Mouse (Mus musculus): Measurements from ENCODE around the gene Mast3.
A peak's percentile ranks its signal among the peaks of the same experiment; 100 is the strongest.

Gene Mast3

DNA sequence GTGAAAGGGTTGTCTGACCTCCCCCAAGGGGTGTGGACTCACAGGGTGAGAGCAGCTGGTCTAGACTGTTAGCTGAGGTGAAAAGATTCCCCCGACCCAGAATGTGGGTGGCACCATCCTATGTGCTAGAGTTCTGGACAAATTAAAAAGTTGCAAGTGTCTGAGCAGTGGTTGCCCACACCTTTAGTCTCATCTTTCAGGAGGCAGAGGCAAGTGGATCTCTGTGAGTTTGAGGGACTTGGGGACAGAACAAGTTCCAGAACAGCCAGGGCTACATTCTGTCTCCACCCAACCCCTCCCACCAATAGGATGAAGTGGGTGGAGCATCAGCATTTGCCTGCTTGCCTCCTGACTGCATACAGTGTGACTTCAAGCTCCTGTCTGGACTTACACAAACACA lies 42.7 kb downstream of the Mast3 start:
- DNase-seq (ENCODE audit: low read depth, low spot score), result no peak

DNA sequence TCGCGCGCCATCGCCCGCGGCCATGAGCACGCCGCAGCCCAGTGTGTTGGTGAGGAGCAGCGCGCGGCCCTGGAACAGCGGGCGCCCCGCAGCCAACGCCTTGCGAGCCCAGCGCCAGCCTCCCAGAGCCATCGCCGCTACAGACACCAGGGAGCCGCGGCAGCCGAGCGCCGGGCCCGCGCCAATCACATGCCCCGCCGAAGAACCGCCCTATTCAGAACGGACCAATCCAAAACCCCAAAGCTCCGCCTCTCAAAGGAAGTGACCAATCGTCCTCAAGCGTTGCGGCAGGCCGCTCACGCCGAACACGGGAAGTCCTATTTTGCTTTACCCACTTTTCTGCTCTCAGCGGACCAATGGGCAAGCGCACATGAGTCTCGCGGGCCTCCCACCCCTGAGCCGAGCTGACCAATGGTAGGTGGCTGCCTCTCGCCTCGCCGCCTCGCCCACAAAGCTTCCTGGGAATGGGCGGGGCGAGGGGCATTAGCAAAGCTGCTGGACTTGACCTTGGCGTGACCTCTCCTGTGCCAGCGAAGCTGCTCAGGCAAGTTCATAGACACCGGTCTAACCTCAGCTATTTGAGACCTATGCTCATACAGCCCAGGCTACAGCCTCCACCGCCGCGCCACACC lies 44.0 kb downstream of the Mast3 start, which contains the start of gene Mpv17l2:
Gene Mpv17l2, minus strand, starts transcription at position 172 of the 632 bp plus-strand sequence.
- DNase-seq (ENCODE audit: low read depth, low spot score), result peak; percentile 99

DNA sequence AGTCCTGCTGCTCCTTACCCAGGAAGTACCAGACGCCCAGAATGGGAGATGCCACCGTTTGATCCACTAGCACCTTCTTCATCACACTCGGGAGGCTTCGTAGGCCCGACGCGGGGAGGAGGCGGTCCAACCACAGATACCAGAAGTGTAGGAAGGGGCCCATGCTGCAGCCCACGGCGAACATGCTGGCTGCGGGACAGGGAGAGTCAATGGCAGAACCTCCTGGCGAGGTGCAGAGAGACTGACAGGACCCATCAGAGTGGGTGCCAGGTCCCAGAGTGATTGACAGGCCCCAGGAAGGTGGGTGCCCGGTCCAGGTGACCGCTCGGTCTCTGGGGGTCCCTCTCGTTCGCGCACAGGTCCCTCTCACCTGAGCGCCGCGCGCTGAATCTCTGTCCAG lies 44.5 kb downstream of the Mast3 start:
- DNase-seq (ENCODE audit: low read depth, low spot score), result no peak

DNA sequence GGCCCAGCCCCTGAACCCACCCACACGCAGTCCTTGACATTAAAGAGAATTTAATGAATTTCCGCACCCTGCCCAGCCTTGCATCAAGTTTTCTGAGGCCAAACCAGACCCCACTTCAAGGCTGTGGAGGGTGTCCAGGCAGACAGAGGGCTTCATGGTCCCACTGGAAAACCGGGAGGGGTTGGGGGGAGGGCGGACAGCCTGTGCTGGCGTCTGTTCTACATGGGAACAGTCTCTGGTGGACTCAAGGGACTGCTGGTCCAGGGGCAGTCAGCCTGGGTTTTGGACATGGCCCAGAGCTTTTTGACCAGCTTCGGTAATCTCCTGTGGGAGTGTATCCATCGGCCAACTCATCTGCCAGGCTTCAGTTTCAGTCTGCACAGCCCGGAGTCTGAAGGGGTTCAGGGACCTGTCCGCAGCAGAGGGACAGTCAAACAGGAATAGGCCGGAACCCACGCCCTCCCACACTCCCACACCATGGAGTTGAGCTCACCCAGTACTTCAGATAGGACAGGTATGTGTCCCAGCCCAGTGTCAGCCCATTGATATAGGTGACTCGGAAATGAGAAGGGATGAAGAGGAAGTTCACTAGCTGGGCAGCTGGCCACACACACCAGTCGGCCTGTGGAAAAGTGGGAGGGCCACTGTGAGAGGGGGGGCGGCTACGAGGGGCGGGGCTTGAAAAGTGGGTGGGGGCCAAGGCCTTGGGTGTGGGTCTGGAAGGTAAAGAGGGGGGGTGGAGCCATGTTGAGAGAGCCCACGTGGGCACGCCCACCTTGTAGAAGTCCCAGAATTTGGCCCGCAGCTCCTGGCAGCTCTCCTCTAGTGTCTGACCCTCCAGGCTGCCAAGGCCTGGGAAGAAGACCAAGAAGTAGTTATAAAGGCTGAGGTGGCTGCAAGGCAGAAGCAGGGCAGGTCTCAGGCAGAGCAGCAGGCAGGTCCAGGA lies 46.0 kb downstream of the Mast3 start:
- no peak for DNase-seq (ENCODE audit: low read depth, low spot score)

DNA sequence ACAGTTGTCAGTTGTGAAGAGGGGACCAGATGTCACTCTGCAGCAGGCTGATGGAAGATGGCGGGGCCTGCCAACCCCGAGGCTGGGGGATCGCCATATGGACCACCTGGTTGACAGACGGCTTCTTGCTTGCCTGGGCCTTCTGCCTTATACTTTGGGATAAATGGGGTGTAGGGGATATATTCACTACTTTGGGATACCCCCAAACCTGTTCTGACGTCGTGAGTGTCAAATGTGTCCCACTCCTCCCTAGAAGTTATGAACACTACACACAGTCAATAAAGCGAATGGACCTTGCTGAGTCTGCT lies 46.6 kb downstream of the Mast3 start:
- DNase-seq (ENCODE audit: low read depth, low spot score), result no peak

DNA sequence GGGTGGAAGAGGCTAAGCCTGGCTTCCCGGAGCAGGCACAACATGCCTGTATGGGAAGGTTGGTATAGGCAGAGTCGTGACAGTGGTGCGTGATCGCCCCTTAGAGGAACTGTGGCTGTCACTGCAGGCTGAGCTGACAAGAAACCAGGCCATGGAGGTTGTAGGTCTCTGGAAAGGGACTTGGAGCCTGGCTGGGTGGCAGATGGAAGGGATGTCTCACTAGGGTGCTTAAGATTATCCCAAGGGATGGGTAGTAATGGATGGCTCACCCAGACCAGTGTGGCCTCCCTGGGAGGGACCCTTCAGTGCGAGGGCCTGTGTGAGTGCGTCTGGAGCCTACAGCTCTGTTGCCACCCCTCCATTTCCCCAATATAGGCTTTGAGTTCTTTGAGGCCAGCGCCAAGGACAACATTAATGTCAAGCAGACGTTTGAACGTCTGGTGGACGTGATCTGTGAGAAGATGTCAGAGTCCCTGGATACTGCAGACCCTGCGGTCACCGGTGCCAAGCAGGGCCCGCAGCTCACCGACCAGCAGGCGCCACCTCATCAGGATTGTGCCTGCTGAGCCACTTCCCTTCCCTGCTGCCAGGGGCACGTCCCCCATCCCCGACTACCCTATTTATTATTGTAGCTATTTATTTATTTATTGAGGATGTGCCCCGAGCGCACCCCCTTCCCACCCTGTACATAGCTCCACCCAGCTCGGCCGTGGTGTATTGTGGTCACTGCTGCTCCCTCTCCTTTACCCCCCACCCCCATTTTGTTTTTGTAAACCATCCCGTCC lies 47.1 kb downstream of the Mast3 start:
- no peak for DNase-seq (ENCODE audit: low read depth, low spot score)

DNA sequence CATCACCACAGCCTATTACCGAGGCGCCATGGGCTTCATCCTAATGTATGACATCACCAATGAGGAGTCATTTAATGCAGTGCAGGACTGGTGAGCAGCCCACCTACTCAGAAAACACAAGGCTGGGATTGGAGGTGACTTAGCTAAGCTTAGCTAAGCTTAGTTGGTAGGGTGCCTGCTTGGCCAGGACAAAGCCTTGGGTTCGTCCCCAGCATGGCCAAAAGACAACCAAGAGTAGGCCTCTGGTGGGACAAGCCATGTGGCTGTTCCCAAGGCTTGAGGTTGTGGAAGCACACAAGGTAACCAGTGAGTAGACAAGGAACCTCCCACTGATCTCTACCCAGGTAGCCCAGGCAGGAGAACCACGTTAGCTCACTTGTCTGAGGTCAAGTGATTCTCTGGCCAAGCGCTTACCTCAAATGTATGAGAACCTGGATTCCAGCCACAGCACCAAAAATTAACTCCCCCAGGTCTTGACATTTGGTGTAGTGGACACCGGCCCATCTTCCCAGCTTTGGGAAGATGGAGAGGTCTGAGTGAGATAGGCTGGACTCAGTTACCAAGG lies 48.3 kb downstream of the Mast3 start:
- no peak for DNase-seq (ENCODE audit: low read depth, low spot score)

DNA sequence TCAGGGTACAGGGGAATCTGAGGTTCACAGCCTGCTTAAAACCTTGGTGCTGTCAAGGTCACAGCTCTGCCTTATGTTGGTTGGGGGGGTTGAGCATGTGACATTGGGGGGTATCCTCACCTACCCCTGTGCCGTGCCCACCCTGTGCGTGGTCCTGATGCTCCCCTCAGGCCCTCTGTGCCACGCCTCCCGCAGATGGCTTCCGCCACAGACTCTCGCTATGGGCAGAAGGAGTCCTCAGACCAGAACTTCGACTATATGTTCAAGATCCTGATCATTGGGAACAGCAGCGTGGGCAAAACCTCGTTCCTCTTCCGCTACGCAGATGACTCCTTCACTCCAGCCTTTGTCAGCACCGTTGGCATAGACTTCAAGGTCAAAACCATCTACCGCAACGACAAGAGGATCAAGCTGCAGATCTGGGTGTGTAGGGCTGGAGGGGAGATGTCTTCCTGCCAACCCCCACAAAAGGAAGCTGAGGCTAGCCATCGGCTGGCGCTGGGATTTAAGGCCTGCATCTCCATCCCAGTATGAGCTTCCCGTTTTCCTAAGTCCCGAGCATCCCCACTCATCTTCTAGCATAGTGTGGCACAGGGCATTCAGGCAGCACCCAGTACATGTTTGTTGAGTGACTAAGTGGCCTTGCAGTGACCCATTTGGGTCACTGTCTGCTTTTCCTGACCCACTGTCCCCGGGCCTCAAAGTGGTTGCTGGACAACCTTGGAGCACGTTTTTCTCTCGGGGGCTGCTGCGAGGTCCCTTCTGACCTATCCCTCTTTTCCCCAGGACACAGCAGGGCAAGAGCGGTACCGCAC lies 49.0 kb downstream of the Mast3 start:
- DNase-seq (ENCODE audit: low read depth, low spot score), result no peak

DNA sequence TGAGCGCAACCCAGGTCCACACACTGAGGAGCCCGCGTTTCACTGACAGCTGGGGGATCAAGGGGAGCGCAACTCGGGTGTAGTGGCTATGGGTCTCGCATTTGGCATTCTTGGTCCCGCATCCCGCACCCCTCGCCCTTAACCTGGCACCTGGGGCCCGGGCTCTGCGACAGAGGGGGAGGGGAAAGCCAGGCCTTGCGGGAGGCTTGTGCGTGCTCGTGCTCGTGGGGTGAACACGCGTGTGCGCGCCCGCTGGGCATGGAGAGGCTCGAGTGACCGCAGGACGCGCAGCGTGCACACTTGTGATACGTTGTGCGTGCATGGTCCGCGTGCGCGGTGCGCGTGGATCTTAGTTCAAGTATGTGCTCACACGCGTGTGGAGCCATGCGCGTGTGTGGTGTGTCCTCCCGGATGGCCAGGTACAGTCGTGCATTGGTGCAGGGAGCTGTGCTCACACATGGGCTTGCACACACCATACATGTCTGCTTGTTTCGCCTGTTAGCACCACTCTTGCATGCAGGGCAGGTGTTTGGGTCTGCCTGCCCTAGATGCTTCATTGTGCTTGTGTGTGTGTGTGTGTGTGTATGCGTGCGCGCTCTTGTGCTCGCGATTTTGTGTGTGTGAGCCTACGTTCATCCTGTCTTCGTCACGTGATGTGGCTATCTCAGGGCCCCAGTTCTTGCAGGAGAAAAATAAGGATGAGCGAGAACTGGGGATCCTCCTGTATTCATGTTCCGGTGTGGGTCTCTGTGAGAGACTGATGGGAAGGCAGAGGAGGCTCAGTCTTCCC lies 49.8 kb downstream of the Mast3 start:
- no peak for DNase-seq (ENCODE audit: low read depth, low spot score)

DNA sequence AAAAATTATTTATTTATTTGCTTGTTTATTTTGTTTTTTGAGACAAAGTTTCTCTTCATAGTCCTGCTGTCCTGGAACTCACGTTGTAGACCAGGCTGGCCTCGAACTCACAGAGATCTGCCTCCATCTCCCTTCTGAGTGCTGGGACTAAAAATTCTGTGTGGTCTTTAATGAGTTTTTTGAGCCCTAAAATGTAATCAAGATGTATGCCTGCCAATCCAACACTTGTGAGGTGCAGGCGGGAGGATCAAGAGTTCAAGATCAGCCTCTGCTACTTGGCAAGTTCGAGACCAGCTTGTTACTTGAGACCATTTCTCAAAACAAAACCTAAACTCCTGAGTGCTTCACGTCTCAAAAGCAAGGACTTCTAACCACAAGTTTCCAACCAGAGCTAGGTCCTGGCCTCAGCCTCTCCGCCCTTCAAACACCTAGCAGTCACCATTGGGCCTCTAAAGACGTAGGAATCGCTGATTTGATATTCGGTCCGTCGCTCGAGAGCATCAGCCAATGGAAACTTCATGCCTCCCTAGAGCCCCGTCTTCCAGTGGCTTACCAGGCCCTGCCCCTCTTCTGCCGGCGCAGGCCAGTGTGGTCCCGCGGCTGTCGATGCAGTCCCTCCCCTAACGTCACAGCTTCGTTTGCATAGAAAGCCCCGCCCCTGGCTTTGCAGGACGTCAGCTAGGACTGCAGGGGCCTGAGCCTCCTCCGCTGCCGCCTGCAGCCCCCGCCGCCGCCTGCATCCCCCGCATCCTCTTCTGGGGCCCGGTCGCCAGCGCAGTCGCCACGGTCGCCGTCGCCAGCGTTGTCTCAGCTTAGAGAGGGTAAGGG lies 50.6 kb downstream of the Mast3 start, which contains the start of gene Rab3a:
Gene Rab3a, plus strand, starts transcription at position 637 of the 828 bp plus-strand sequence.
- peak; percentile 99 for DNase-seq (ENCODE audit: low read depth, low spot score)

DNA sequence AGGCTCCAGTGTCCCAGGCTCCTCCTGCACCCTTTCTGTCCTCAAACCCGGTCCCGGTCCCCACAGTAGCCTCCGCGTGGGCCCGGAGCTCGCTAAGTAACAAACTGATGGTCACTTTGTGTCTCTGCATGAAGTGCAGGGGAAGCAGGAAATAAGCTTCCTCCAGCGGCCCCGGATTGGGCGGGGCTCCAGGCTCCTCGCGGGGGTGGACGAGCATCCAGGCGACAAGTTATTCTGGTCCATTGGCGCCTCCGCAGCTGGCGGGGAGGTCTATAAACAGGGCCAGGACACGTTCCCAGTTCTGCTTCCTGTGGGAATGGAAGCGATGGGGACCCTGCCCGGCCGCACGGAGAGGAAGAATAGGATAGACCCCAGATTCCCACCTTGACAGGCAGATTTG lies 51.7 kb downstream of the Mast3 start:
- DNase-seq (ENCODE audit: low read depth, low spot score), result peak; percentile 79

DNA sequence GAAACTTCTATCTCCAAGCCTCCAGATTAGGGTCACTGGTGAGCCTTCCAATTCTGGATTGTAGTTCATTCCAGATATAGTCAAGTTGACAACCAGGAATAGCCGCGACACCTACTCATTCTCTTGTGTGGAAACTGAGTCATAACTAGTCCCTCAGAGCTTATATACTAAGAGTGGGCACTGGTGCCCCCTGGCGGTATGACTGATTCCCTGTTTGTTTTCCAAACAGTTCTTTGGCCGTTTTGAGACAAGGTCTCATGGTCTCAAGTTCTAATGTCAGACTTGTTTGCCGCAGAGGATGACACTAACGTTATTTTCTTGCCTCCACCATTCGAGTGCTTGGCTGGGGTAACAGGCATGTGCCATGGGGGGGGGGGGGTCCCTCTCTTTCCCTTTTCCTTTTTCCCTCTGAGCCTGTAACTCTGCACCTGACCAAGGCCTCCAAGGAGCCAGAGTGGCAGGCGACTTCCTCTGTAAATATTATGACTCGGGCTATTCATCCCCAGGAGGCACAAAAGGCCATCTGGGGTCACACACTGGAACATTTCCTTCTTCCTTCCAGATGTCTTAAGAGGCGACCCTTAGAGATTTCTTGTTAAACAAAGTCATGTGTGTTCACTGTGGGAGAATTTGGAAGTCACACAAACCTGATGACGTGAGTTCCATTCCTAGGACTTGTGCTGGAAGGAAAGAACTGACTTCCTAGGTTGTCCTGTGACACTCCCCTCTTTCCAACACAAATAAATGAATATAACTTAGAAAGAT lies 52.7 kb downstream of the Mast3 start:
- DNase-seq (ENCODE audit: low read depth, low spot score), result no peak

DNA sequence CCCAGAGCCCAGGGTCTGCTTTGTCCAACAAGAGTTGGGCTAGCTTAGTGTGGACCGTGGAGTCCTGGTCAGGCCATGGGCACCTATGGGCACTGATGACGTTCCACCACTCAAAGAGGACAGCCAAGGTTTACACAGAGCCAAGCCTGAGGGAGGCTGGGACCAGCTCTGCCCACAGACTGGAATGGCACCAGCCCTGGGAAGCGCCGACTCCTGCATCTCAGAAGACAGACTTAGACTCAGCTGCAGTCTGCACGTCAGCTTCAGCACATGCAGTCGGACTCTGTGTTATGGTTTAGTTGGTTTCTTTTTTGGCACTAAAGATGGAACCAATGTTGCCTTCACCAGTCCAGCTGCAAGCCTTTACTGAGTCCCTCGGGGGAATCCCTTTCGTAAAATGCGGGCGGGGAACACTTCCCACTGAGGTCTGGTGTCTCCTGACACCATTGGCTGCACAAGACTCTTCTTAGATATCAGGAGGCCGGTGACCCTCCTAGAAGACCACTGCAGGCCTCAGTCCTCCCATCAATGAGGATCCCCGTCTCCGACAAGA lies 54.6 kb downstream of the Mast3 start:
- DNase-seq (ENCODE audit: low read depth, low spot score), result no peak

DNA sequence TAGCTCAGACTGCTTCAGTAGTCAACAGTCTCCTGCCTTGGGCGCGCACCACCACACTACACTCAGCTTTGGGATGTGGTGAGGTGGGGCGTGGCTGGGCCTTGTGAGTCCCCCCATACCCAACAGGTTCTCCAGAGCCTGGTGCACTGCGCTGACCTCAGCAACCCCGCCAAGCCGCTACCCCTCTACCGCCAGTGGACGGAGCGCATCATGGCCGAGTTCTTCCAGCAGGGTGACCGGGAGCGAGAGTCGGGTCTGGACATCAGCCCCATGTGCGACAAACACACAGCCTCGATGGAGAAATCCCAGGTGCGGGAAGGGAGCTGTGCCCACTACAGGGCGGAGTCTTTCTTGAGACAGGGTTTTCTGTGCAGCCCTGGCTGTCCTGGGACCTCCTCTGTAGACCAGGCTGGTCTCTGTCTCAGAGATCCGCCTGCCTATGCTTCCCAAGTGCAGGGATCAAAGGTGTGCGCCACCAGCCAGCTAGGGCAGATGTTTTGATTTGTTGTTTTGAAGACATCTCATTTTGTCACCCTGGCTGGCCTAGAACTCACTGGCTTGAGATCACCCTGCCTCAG lies 55.7 kb downstream of the Mast3 start:
- no peak for DNase-seq (ENCODE audit: low read depth, low spot score)

DNA sequence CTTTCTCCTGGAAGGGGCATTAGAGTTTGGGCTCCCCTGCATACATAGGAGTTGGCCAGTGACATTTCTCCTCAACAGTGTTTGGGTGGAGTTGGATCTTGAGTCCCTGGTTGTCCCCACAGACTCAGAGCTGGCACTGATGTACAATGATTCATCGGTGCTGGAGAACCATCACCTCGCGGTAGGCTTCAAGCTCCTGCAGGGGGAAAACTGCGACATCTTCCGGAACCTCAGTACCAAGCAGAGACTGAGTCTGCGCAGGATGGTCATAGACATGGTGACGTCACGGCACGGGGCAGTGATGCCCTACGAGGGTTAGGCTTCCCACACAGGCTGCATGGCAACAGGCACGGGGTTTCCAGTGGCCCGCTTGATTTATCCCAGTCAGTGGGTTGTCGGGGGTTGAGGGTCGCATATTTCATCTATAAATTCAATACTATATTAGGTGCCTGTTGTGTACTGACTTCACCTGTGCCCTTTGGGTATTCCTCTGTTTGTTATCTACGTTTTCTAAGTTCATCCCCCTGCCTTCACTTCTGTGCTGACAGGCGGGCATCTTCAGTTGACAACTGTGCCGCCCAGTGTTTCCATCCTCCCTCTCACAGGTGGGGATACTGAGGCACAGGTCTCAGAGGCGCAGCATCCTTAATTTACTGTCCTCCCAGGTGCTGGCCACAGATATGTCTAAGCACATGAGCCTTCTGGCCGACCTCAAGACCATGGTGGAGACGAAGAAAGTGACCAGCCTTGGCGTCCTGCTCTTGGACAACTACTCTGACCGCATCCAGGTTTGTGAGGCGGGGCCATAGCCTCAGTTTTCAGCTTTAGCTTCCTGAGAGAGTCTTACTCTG lies 56.4 kb downstream of the Mast3 start:
- DNase-seq (ENCODE audit: low read depth, low spot score), result no peak

DNA sequence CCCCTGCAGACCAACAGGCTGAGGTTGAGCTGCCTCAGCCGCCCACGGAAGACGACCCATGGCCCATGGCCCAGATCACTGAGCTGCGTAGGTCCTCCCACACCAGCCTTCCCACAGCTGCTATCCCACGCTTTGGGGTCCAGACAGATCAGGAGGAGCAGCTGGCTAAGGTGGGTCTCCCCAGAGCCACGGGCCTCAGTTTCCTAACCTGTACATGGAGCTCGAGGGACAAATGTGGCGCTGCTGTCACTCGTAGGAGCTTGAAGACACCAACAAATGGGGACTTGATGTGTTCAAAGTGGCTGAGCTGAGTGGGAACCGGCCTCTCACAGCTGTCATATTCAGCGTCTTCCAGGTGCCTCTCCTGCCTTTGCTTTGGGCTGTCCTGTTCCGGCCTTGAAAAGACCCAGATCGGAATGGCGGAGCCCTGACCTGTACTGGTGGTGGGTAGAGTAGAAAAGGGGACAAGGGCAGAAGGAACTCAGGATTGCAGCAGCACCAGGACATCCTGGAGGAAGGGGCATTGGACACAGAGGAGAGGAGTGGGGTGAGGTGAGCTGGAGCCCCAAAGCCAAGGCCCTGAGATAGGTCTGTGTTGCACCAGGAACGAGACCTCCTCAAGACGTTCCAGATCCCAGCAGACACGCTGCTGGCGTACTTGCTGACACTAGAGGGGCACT lies 57.5 kb downstream of the Mast3 start:
- DNase-seq (ENCODE audit: low read depth, low spot score), result no peak

Data from telencephalon, adult 2 months (tissue).